Mouse (Mus musculus) embryonic facial prominence, embryonic 13.5 days (tissue): ENCODE data around the gene Tmc7. TPM values are rescaled to one million over a fixed set of nuclear protein-coding genes. Genes with fewer than 3 reads are reported as not detected.
A peak's percentile ranks its signal among the peaks of the same experiment; 100 is the strongest.

Experiments
- ATAC-seq: fragments of 200-750 bp; cut with Nextera tagmentation; 2 replicates; pipeline ENCODE4 v1.8.0; 2017; ENCODE audit warnings: low read depth; ENCODE audit not compliant: insufficient number of reproducible peaks, insufficient read depth, low FRiP score, low TSS enrichment
- H3K27ac ChIP-seq: fragments of 300-500 bp; sonication (generic); 2 replicates; pipeline ENCODE4 v1.5.1; 2015; ENCODE audit warnings: moderate library complexity, mild to moderate bottlenecking, inconsistent platforms
- H3K27me3 ChIP-seq: fragments of 300-500 bp; sonication (generic); 2 replicates; pipeline ENCODE4 v1.6.1; 2015; ENCODE audit warnings: mild to moderate bottlenecking, inconsistent platforms
- H3K36me3 ChIP-seq: fragments of 300-500 bp; sonication (generic); 2 replicates; pipeline ENCODE4 v1.6.1; 2015; ENCODE audit warnings: mild to moderate bottlenecking, inconsistent platforms
- H3K4me1 ChIP-seq: fragments of 300-500 bp; sonication (generic); 2 replicates; pipeline ENCODE4 v1.6.1; 2015; ENCODE audit warnings: inconsistent platforms
- H3K4me2 ChIP-seq: fragments of 300-500 bp; sonication (generic); 2 replicates; pipeline ENCODE4 v1.6.1; 2015; ENCODE audit warnings: moderate library complexity, mild to moderate bottlenecking, inconsistent platforms
- H3K4me3 ChIP-seq: fragments of 300-500 bp; sonication (generic); 2 replicates; pipeline ENCODE4 v1.5.1; 2015; ENCODE audit warnings: mild to moderate bottlenecking, inconsistent platforms
- H3K9ac ChIP-seq: fragments of 300-500 bp; sonication (generic); 2 replicates; pipeline ENCODE4 v1.6.1; 2015; ENCODE audit warnings: mild to moderate bottlenecking, inconsistent platforms
- H3K9me3 ChIP-seq: fragments of 300-500 bp; sonication (generic); 2 replicates; pipeline ENCODE4 v1.6.1; 2016; ENCODE audit warnings: inconsistent platforms
- WGBS: fragments of 180-500 bp; shearing (Covaris S2); methylation state at CpG from one replicate; pipeline ENCODE4 v1.1.7; 2015; ENCODE audit warnings: mixed read lengths; 5-methylcytosine and 5-hydroxymethylcytosine counted together
- polyA plus RNA-seq: library from polyadenylated mRNA; unstranded; fragments of >200 nt; fragmentation: Nextera tagmentation; extraction: Ambion mirVana; gene quantifications from 2 replicates; pipeline ENCODE4 v1.2.1, GENCODE M21; 2015

The Tmc7 gene
- polyA plus RNA-seq, 1 experiment from 2014 or later = 4.8 TPM

DNA sequence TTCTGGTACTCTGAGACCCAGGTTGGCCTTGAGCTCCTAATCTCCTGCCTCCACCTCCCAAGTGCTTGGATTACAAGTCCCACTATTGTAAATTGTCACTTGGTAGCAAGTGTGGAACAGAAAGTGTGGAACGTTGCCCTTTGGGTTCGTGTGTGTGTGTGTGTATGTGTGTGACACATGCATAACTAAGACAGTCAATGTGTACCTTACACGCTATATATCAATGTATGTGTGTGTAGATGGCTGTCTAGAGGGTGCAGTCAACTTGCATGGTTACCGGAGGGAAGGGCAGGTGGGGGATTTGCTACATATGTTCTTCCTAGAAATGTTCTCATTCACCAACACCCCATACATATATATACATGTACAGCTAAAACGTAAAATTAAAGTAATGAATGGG lies 390 bp upstream of the Tmc7 start:
- H3K36me3 ChIP-seq = no peaks in the 10 kb centered on the region
- peak overlapping the region; percentile 81; the same call in 1 of the 2 replicates for H3K9ac ChIP-seq
- H3K27me3 ChIP-seq = no peaks in the 10 kb centered on the region
- H3K9me3 ChIP-seq = no peaks in the 10 kb centered on the region
- H3K27ac ChIP-seq = no peak overlapping the region
- peak overlapping the region; percentile 90 for H3K4me2 ChIP-seq
- peak overlapping the region; percentile 74 for H3K4me3 ChIP-seq
- ATAC-seq = no peak
- 70% methylated on average over 5 of the region's 5 CpGs for WGBS
- H3K4me1 ChIP-seq = peaks cover 11% of the 10 kb centered on the region

DNA sequence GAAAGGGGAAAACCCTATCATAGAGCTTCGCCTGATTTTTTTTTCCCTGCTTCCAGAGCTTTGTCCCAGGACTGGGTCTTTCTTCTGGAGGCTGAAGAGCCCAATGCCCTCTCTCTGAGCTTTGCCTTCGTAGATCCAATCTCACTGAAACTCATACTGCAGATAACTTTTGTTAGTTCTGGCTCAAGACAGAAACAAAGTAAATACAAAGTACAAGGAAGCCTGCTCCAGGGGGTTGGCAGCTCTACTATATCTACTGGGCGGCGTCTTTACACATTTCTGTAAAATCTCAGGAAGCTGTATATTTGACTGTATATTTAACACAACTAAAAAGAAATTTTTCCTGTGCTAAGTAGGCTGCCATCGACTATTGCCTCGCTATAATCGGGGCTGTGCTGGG lies 715 bp downstream of the Tmc7 start:
- H3K9me3 ChIP-seq = no peaks in the 10 kb centered on the region
- H3K4me2 ChIP-seq = peak overlapping the region; percentile 90
- no peak for ATAC-seq
- WGBS = 24% methylated on average over 7 of the region's 7 CpGs
- H3K27ac ChIP-seq = no peak overlapping the region
- no peaks in the 10 kb centered on the region for H3K27me3 ChIP-seq
- peak overlapping the region; percentile 74 for H3K4me3 ChIP-seq
- 0 out of 2 replicates have a peak, but pooled peaks cover 3% of the 10 kb centered on the region for H3K36me3 ChIP-seq
- H3K9ac ChIP-seq = peak overlapping the region; percentile 81
- H3K4me1 ChIP-seq = peaks cover 9% of the 10 kb centered on the region

DNA sequence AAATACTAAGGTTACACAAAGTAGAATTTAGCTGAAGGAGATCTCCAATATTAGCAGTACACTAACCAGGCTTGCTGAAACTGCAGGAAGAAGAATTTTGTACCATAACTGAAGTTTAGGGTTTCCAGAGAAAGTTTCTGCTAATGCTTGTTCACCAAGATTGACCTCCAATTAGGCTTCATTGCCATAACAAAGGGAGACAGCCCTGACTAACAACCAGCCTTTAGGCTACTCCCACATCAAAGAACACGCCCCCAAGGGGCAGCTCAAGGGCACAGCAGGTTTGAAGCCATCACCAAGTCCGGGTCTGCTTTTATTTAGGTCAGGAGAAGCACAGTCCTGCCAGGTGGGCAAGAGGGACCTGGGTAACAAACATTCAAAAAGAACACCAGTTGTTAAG lies 4.6 kb downstream of the Tmc7 start:
- no peaks in the 10 kb centered on the region for H3K27me3 ChIP-seq
- peaks cover 19% of the 10 kb centered on the region for H3K4me1 ChIP-seq
- no peak overlapping the region for H3K4me2 ChIP-seq
- H3K4me3 ChIP-seq = no peak overlapping the region
- ATAC-seq = no peak
- no peak overlapping the region for H3K27ac ChIP-seq
- H3K9me3 ChIP-seq = no peaks in the 10 kb centered on the region
- H3K9ac ChIP-seq = no peak overlapping the region
- WGBS = 67% methylated on average over 2 of the region's 2 CpGs
- H3K36me3 ChIP-seq = 0 out of 2 replicates have a peak, but pooled peaks cover 3% of the 10 kb centered on the region

DNA sequence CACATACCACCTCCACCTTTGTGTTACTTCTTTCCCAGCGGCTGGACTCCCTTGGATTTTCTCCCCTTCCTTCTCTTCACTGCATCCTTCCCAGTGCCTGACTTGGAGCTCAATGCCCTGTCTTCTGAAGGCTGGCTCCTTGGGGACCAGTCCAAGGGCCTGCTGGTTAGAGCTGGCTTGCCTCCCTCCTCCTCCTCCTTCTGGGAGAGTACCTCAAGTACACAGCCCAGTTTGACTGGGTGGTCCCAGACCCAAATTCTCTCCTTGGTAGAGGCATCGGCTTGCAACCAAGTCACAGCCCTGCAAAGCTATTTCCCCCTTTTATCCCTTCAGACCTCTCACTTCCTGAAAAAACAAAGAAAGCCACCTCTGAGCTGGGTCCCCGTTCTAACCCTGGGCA lies 6.3 kb downstream of the Tmc7 start:
- 56% methylated on average over 3 of the region's 3 CpGs for WGBS
- no peaks in the 10 kb centered on the region for H3K9me3 ChIP-seq
- H3K9ac ChIP-seq = no peak overlapping the region
- no peak overlapping the region for H3K27ac ChIP-seq
- no peak for ATAC-seq
- peaks cover 10% of the 10 kb centered on the region for H3K4me1 ChIP-seq
- H3K27me3 ChIP-seq = no peaks in the 10 kb centered on the region
- no peak overlapping the region for H3K4me3 ChIP-seq
- H3K4me2 ChIP-seq = no peak overlapping the region
- 0 out of 2 replicates have a peak, but pooled peaks cover 3% of the 10 kb centered on the region for H3K36me3 ChIP-seq

DNA sequence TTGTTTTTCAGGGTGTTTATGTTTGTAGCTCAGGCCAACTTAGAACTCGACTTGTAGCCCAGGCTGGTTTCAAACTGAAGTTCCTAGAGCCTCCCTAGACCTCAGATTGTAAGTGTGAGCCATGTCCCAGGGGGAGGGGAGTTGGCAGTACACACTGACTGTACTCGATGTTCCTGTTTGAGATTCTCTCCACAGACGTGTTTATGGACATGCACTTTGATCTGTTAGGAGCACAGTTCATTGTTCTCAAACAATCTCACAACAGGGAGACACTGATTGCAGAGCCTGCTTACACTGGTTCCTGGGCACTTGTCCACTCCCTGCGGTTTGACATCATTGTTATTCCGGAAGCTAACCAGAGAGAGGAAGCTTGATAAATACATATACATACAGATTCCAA lies 12.5 kb downstream of the Tmc7 start:
- 64% methylated on average over 5 of the region's 5 CpGs for WGBS
- H3K4me2 ChIP-seq = no peak overlapping the region
- ATAC-seq = no peak
- H3K27ac ChIP-seq = no peak overlapping the region
- H3K27me3 ChIP-seq = no peaks in the 10 kb centered on the region
- H3K9me3 ChIP-seq = no peaks in the 10 kb centered on the region
- no peak overlapping the region for H3K4me3 ChIP-seq
- H3K4me1 ChIP-seq = peaks cover under 1% of the 10 kb centered on the region; the same call in 1 of the 2 replicates
- H3K9ac ChIP-seq = no peak overlapping the region
- no peaks in the 10 kb centered on the region for H3K36me3 ChIP-seq

DNA sequence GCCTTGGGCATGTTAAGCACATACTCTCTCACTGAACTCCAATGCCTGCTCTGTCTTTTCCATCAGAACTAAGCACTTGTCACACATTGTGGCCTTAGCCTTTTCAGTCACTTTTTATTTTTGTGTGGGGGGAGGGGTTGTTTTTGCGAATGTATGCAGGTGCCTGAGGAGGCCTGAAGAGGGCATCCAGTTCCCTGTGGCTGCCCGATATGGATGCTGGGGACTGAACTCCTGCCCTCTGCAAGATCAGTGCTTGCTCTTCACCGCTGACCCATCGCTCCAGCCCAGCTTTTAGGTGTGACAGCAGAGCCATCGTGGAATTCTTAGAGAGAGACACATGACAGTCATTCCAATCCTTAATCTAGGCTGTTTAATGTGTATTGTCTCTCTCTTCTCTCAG lies 13.2 kb downstream of the Tmc7 start:
- no peaks in the 10 kb centered on the region for H3K36me3 ChIP-seq
- H3K4me1 ChIP-seq = no peaks in the 10 kb centered on the region
- H3K9me3 ChIP-seq = no peaks in the 10 kb centered on the region
- no peak overlapping the region for H3K4me2 ChIP-seq
- H3K4me3 ChIP-seq = no peak overlapping the region
- no peak overlapping the region for H3K9ac ChIP-seq
- H3K27me3 ChIP-seq = no peaks in the 10 kb centered on the region
- H3K27ac ChIP-seq = no peak overlapping the region
- WGBS = 51% methylated on average over 5 of the region's 5 CpGs
- no peak for ATAC-seq

DNA sequence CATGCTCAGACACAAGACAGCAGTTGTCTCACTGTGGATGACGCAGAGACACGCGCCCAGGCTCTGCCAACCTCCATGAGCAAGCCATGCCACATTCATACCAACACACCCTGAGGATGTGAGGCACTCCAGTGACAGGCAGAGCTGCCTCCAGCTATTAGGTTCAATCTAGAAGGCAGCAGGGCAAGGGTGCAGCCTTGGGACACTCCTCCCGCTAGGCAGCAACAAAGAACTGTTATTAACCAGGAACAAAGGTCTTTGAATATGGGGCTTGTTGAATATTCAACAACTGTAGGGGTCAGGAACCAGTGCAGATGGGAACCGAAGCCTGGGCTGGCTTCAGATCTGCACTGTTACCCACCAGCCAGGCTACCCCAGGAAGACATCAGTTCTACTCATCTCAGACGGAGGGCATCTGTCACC lies 15.4 kb downstream of the Tmc7 start:
- Histone ChIP-seq H3K27ac (no peak overlapping the region), H3K9me3 (no peaks in the 10 kb centered on the region), H3K9ac (no peak overlapping the region), H3K4me1 (no peaks in the 10 kb centered on the region), H3K4me2 (no peak overlapping the region), H3K27me3 (no peaks in the 10 kb centered on the region), H3K4me3 (no peak overlapping the region), H3K36me3 (peaks cover 7% of the 10 kb centered on the region; the same call in 1 of the 2 replicates)
- WGBS = 65% methylated on average over 6 of the region's 6 CpGs
- no peak for ATAC-seq

DNA sequence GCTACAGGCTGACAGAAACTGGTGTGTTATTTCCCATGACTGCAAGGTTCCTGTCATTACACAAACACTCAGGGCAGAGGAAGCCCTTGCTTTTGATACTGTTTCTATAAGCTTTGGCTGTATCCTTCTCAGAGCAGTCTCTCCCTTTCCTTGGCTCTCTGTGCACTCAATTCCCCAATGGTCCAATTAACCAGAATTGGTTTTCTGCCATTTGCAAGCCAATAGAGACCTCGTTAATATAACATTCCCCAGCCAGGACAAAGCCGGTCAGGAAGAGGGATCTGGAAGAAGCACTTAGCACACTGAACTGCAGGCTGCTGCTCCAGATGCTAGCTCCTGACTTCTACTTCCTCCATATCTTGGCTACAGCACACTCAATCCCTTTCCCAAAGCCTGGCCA lies 30.2 kb downstream of the Tmc7 start:
- H3K9ac ChIP-seq = no peak overlapping the region
- no peaks in the 10 kb centered on the region for H3K9me3 ChIP-seq
- H3K36me3 ChIP-seq = peaks cover 43% of the 10 kb centered on the region
- H3K27ac ChIP-seq = no peak overlapping the region
- no peak overlapping the region for H3K4me3 ChIP-seq
- ATAC-seq = no peak
- H3K27me3 ChIP-seq = no peaks in the 10 kb centered on the region
- H3K4me2 ChIP-seq = no peak overlapping the region
- H3K4me1 ChIP-seq = no peaks in the 10 kb centered on the region
- WGBS = 67% methylated on average over 2 of the region's 2 CpGs

DNA sequence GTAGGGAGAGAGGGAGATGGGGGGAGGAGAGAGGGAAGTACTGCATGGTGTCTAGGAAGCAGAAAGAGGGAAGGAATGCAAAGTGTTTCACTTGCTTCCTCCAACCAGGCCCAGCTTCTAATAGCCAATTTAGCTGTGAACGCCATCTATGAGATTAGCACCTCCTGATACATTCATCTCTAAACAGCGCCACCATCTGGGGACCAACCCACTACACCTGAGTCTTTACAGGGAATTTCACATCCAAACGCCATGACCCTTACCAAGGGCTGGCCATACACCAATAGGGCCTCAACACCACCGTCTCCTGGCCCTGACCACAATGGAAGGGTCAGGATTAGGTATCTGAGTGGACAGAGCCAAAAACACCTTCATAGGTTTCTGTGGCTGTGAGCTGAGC lies 30.7 kb downstream of the Tmc7 start:
- Histone ChIP-seq H3K36me3 (peaks cover 46% of the 10 kb centered on the region), H3K9ac (no peak overlapping the region), H3K27ac (no peak overlapping the region), H3K4me2 (no peak overlapping the region), H3K4me1 (no peaks in the 10 kb centered on the region), H3K9me3 (no peaks in the 10 kb centered on the region), H3K27me3 (no peaks in the 10 kb centered on the region), H3K4me3 (no peak overlapping the region)
- ATAC-seq = no peak
- 71% methylated on average over 4 of the region's 4 CpGs for WGBS

DNA sequence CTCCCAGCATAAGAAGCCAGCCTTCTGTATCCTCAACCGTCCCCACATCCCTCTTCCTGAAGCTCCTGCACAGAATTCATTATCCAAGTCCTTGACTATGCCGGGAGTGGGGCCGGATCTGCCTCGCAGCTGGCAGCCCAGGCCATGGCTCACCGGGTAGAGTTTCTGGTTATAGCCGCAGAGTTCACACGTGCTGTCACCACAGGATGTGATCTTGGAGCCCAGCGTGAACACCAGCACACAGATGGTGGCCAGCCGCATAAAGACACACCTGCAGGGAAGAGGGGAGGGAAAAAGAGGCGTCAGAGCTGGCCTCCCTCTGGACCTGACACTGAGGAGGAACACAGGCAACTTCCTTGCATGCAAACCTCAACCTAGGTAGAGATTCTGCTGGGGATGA lies 37.1 kb downstream of the Tmc7 start:
- Histone ChIP-seq H3K27ac (no peak overlapping the region), H3K36me3 (peaks cover 52% of the 10 kb centered on the region), H3K9ac (no peak overlapping the region), H3K4me2 (no peak overlapping the region), H3K4me1 (no peaks in the 10 kb centered on the region), H3K9me3 (no peaks in the 10 kb centered on the region), H3K4me3 (no peak overlapping the region), H3K27me3 (no peaks in the 10 kb centered on the region)
- ATAC-seq = no peak
- WGBS = 84% methylated on average over 10 of the region's 10 CpGs

DNA sequence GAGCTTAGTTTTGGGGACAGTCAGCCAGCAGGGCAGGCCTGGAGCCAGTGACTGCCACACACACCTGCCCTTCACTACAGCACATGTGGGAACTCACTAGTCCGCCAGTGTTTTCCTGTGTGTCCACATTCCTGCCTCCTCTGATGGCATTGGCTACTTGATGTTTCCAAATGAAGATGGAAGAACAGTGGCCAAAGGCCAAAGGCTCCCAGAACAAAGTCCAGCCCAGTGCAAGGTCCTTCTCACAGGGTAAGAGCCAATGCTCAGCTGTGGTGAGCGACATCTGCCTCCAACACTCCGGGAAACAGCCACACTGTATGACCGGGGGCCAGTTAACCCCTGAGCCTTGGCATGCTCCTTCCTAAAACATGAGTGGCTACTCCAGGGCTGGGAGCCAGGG lies 40.4 kb downstream of the Tmc7 start:
- no peak overlapping the region for H3K9ac ChIP-seq
- WGBS = 86% methylated on average over 4 of the region's 4 CpGs
- H3K9me3 ChIP-seq = no peaks in the 10 kb centered on the region
- H3K27me3 ChIP-seq = no peaks in the 10 kb centered on the region
- no peak overlapping the region for H3K4me2 ChIP-seq
- no peaks in the 10 kb centered on the region for H3K4me1 ChIP-seq
- no peak overlapping the region for H3K4me3 ChIP-seq
- H3K27ac ChIP-seq = no peak overlapping the region
- H3K36me3 ChIP-seq = peaks cover 21% of the 10 kb centered on the region
- no peak for ATAC-seq

DNA sequence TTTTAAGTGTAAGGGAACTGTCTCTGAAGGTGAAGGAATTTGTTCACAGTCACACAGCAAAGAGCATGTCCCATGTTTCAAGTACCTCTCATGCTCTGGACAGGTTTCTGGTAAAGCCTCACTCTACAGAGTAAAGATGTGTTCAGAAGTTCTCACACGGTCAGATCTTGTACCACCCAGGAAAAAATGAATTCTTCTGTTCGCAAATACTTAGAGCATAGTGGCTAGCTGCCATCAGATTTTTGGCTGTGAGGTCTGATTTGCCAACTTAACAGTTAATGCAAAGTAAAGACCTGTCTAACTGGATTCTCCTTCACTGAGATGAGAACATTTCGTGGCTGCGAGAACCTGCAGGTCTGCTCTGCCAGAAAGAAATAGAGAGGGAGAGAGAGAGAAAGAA lies 49.5 kb downstream of the Tmc7 start:
- Histone ChIP-seq H3K9ac (no peak overlapping the region), H3K27ac (no peak overlapping the region), H3K9me3 (no peaks in the 10 kb centered on the region), H3K27me3 (no peaks in the 10 kb centered on the region), H3K4me3 (no peak overlapping the region), H3K4me1 (no peaks in the 10 kb centered on the region), H3K36me3 (no peaks in the 10 kb centered on the region), H3K4me2 (no peak overlapping the region)
- WGBS = 79% methylated on average over 4 of the region's 4 CpGs
- ATAC-seq = no peak

DNA sequence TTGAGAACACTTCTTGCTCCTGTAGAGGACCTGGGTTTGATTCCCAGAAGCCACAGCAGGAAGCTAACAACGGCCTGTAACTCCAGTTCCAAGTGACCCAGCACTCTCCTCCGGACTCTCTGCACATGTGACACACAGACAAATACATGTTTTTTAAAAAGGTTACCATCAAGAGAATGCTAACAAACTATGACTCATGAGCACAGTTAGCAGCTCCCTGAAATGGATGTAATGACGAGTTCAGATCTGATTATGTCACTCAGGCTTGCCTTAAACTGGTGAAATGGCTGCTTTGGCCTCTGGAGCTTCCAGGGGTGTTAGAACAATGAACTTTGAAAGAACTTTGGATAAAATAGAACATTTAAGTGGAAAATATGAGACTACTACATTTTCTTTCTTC lies 50.2 kb downstream of the Tmc7 start:
- WGBS = 80% methylated on average over 3 of the region's 3 CpGs
- peaks cover 1% of the 10 kb centered on the region; the same call in 1 of the 2 replicates for H3K36me3 ChIP-seq
- H3K27ac ChIP-seq = no peak overlapping the region
- no peaks in the 10 kb centered on the region for H3K9me3 ChIP-seq
- no peaks in the 10 kb centered on the region for H3K4me1 ChIP-seq
- no peaks in the 10 kb centered on the region for H3K27me3 ChIP-seq
- no peak overlapping the region for H3K9ac ChIP-seq
- no peak for ATAC-seq
- H3K4me3 ChIP-seq = no peak overlapping the region
- H3K4me2 ChIP-seq = no peak overlapping the region
